Mouse (Mus musculus): Measurements from ENCODE around the gene Frs3. TPM values are rescaled to one million over a fixed set of nuclear protein-coding genes. Genes with fewer than 3 reads are reported as not detected.

The Frs3 gene
- polyA plus RNA-seq, 1 experiment from 2014 or later: 6.8 TPM

GRCm38 (mm10) chr17:47742991-47743734 lies 54.3 kb downstream of the Frs3 start:
- peaks cover 13% of the 10 kb centered on the region for H3K4me1 ChIP-seq (replicated peaks; ENCODE audit: insufficient read depth, low read length)
- no peak overlapping the region for H3K4me2 ChIP-seq (ENCODE audit: low read length)
- H3K36me3 ChIP-seq (ENCODE audit: insufficient read depth, low read length): no peaks in the 10 kb centered on the region
- H3K27ac ChIP-seq: no peak overlapping the region
- H3K9ac ChIP-seq (ENCODE audit: low read depth, low read length): no peak overlapping the region
- no peaks in the 10 kb centered on the region for H3K9me3 ChIP-seq (replicated peaks; ENCODE audit: low read length)
- no peak for DNase-seq (ENCODE audit: low spot score)
- 48% methylated on average over 16 of the region's 16 CpGs for WGBS
- H3K4me3 ChIP-seq (replicated peaks; ENCODE audit: low read depth, low read length): no peak overlapping the region
- ATAC-seq (replicated peaks; ENCODE audit: low FRiP score, low read depth): no peak
- peak; percentile 45 for TF ChIP-seq CTCF (IDR thresholded peaks at IDR 0.05; ENCODE audit: low read depth)
- H3K27me3 ChIP-seq (ENCODE audit: insufficient read depth, low read length): no peaks in the 10 kb centered on the region

DNA sequence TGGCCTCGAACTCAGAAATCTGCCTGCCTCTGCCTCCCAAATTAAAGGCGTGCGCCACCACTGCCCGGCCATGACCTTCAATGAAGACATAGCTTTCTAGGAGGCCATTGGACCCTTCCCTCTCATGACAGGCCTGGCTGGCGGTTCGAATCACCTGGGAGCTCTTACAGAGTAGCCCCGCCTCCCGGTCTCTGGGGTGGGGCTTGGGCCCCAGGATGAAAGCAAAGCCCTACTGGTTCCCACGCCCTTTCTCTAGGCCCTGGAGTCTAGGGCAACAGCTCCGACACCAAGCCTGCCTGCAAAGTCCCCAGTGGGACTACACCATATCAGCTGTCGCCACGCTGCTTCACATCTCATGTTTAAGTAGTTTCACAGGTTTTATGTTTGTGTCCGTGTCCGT lies 55.3 kb downstream of the Frs3 start:
- Histone ChIP-seq H3K9ac (ENCODE audit: low read depth, low read length) (no peak overlapping the region), H3K4me1 (replicated peaks; ENCODE audit: insufficient read depth, low read length) (peaks cover 6% of the 10 kb centered on the region), H3K4me2 (ENCODE audit: low read length) (no peak overlapping the region), H3K27ac (no peak overlapping the region), H3K4me3 (replicated peaks; ENCODE audit: low read depth, low read length) (no peak overlapping the region), H3K9me3 (replicated peaks; ENCODE audit: low read length) (no peaks in the 10 kb centered on the region), H3K36me3 (ENCODE audit: insufficient read depth, low read length) (no peaks in the 10 kb centered on the region), H3K27me3 (ENCODE audit: insufficient read depth, low read length) (no peaks in the 10 kb centered on the region)
- 92% methylated on average over 14 of the region's 14 CpGs for WGBS
- no peak for ATAC-seq (replicated peaks; ENCODE audit: low FRiP score, low read depth)
- DNase-seq (ENCODE audit: low spot score): no peak
- no peak for TF ChIP-seq CTCF (IDR thresholded peaks at IDR 0.05; ENCODE audit: low read depth)

DNA sequence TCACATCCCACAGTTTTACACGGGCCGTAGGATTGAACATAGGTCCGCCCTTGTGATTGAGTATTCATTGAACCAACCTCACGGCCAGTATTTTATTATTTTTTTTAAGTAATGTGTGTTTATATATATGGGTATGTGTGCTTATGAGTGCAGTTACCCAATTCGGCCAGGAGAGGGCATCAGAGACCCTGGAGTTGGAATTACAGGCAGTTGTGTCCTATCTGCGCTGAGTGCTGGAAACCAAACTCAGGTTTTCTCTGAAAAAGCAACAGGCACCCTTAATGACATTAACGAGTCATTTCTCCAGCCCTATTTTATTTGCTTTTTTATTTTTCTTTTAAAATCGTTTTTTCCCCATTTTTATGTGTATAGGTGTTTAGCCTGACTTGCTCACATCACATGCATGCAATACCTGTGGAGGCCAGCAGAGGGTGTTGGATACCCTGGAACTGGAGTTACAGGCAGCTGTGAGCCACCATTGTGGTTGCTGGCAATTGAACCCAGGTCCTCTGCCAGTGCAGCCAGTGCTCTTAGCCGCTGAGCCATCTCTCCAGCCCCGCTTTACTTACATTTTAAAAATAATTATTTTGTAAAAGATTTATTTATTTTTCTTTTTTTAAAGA lies 56.0 kb downstream of the Frs3 start:
- Histone ChIP-seq H3K4me3 (replicated peaks; ENCODE audit: low read depth, low read length) (no peak overlapping the region), H3K27me3 (ENCODE audit: insufficient read depth, low read length) (no peaks in the 10 kb centered on the region), H3K9me3 (replicated peaks; ENCODE audit: low read length) (no peaks in the 10 kb centered on the region), H3K36me3 (ENCODE audit: insufficient read depth, low read length) (no peaks in the 10 kb centered on the region), H3K4me2 (ENCODE audit: low read length) (no peak overlapping the region), H3K27ac (no peak overlapping the region), H3K9ac (ENCODE audit: low read depth, low read length) (no peak overlapping the region), H3K4me1 (replicated peaks; ENCODE audit: insufficient read depth, low read length) (no peaks in the 10 kb centered on the region)
- 89% methylated on average over 10 of the region's 10 CpGs for WGBS
- ATAC-seq (replicated peaks; ENCODE audit: low FRiP score, low read depth): no peak
- DNase-seq (ENCODE audit: low spot score): no peak
- peak; percentile 44 for TF ChIP-seq CTCF (IDR thresholded peaks at IDR 0.05; ENCODE audit: low read depth)

GRCm38 (mm10) chr17:47748791-47749553 lies 60.1 kb downstream of the Frs3 start:
- ATAC-seq (replicated peaks; ENCODE audit: low FRiP score, low read depth) (peak; percentile 22; the same call in 1 of the 2 replicates), DNase-seq (ENCODE audit: low spot score) (peak; percentile 22)
- H3K27me3 ChIP-seq (ENCODE audit: insufficient read depth, low read length): no peaks in the 10 kb centered on the region
- no peaks in the 10 kb centered on the region for H3K9me3 ChIP-seq (replicated peaks; ENCODE audit: low read length)
- H3K4me2 ChIP-seq (ENCODE audit: low read length): no peak overlapping the region
- no peak overlapping the region for H3K4me3 ChIP-seq (replicated peaks; ENCODE audit: low read depth, low read length)
- no peak for TF ChIP-seq CTCF (IDR thresholded peaks at IDR 0.05; ENCODE audit: low read depth)
- no peak overlapping the region for H3K9ac ChIP-seq (ENCODE audit: low read depth, low read length)
- 53% methylated on average over 14 of the region's 14 CpGs for WGBS
- 0 out of 2 replicates have a peak overlapping the region, but pooled peaks have one; percentile 37 for H3K27ac ChIP-seq
- H3K4me1 ChIP-seq (replicated peaks; ENCODE audit: insufficient read depth, low read length): no peaks in the 10 kb centered on the region
- H3K36me3 ChIP-seq (ENCODE audit: insufficient read depth, low read length): no peaks in the 10 kb centered on the region

- no peak for TF ChIP-seq CTCF (IDR thresholded peaks at IDR 0.05; ENCODE audit: low read depth)
- WGBS: 69% methylated on average over 3 of the region's 3 CpGs
- Histone ChIP-seq H3K9me3 (replicated peaks; ENCODE audit: low read length) (no peaks in the 10 kb centered on the region), H3K27me3 (ENCODE audit: insufficient read depth, low read length) (no peaks in the 10 kb centered on the region), H3K4me3 (replicated peaks; ENCODE audit: low read depth, low read length) (no peak overlapping the region), H3K9ac (ENCODE audit: low read depth, low read length) (no peak overlapping the region), H3K4me2 (ENCODE audit: low read length) (no peak overlapping the region), H3K36me3 (ENCODE audit: insufficient read depth, low read length) (no peaks in the 10 kb centered on the region), H3K27ac (no peak overlapping the region), H3K4me1 (replicated peaks; ENCODE audit: insufficient read depth, low read length) (no peaks in the 10 kb centered on the region)
- ATAC-seq (replicated peaks; ENCODE audit: low FRiP score, low read depth) (no peak), DNase-seq (ENCODE audit: low spot score) (no peak)
Measured at GRCm38 (mm10) chr17:47749626-47750025, 60.8 kb downstream of the Frs3 start.

- H3K4me1 ChIP-seq (replicated peaks; ENCODE audit: insufficient read depth, low read length): no peaks in the 10 kb centered on the region
- ATAC-seq (replicated peaks; ENCODE audit: low FRiP score, low read depth) (no peak), DNase-seq (ENCODE audit: low spot score) (no peak)
- H3K9ac ChIP-seq (ENCODE audit: low read depth, low read length): no peak overlapping the region
- no peaks in the 10 kb centered on the region for H3K27me3 ChIP-seq (ENCODE audit: insufficient read depth, low read length)
- 61% methylated on average over 6 of the region's 6 CpGs for WGBS
- no peak overlapping the region for H3K27ac ChIP-seq
- no peak overlapping the region for H3K4me3 ChIP-seq (replicated peaks; ENCODE audit: low read depth, low read length)
- H3K9me3 ChIP-seq (replicated peaks; ENCODE audit: low read length): no peaks in the 10 kb centered on the region
- no peak overlapping the region for H3K4me2 ChIP-seq (ENCODE audit: low read length)
- no peak for TF ChIP-seq CTCF (IDR thresholded peaks at IDR 0.05; ENCODE audit: low read depth)
- no peaks in the 10 kb centered on the region for H3K36me3 ChIP-seq (ENCODE audit: insufficient read depth, low read length)
Measured at GRCm38 (mm10) chr17:47750101-47750500, 61.3 kb downstream of the Frs3 start.

Data from kidney, postnatal 0 days (tissue).